Mouse (Mus musculus) G1E (cell line): Measurements from ENCODE around the gene Defb47.

Experiments
- CTCF ChIP-seq: IDR thresholded peaks from 2 replicates; pipeline ENCODE4 v1.5.1; 2012; ENCODE audit warnings: low read depth, low read length, inconsistent platforms, mixed read lengths
- GATA1 ChIP-seq: IDR thresholded peaks from 2 replicates; pipeline ENCODE4 v1.6.1; 2012; ENCODE audit warnings: borderline replicate concordance, low read length, inconsistent platforms, mixed read lengths
- GATA2 ChIP-seq: IDR thresholded peaks from 2 replicates; pipeline ENCODE4 v1.6.1; 2012; ENCODE audit warnings: low read depth, low read length, inconsistent platforms, borderline replicate concordance
- POLR2AphosphoS5 ChIP-seq: IDR thresholded peaks from 2 replicates; pipeline ENCODE4 v1.6.1; 2012; ENCODE audit warnings: low read depth, low read length, inconsistent platforms; ENCODE audit not compliant: insufficient replicate concordance
- TAL1 ChIP-seq: conservative IDR thresholded peaks from 2 replicates; pipeline ENCODE4 v1.6.1; 2012; ENCODE audit warnings: low read depth, low read length, inconsistent platforms, mixed read lengths

- TF ChIP-seq CTCF (no peak), POLR2AphosphoS5 (no peak), GATA1 (no peak), TAL1 (no peak), GATA2 (no peak)
These were observed 13.6 kb downstream of the Defb47 start, which contains the start of gene Defb43 for GRCm38 (mm10) chr14:63011471-63011870.
